Mouse (Mus musculus) forebrain, embryonic 15.5 days (tissue): ENCODE measurements around the gene Cbl. TPM values are rescaled to one million over a fixed set of nuclear protein-coding genes. Genes with fewer than 3 reads are reported as not detected.

Experiments used
- ATAC-seq: fragments of 200-750 bp; cut with Nextera tagmentation; replicated peaks from 2 replicates; pipeline ENCODE4 v1.8.0; 2017; ENCODE audit warnings: mild to moderate bottlenecking, moderate TSS enrichment, moderate library complexity
- H3K27ac ChIP-seq: fragments of 300-500 bp; sonication (generic); replicated peaks from 2 replicates; pipeline ENCODE4 v1.5.1; 2015; ENCODE audit warnings: mild to moderate bottlenecking, inconsistent platforms
- H3K27me3 ChIP-seq: fragments of 300-500 bp; sonication (generic); 2 replicates; pipeline ENCODE4 v1.6.1; 2015; ENCODE audit warnings: inconsistent platforms
- H3K36me3 ChIP-seq: fragments of 300-500 bp; sonication (generic); 2 replicates; pipeline ENCODE4 v1.6.1; 2015; ENCODE audit warnings: mild to moderate bottlenecking, inconsistent platforms
- H3K4me1 ChIP-seq: fragments of 300-500 bp; sonication (generic); 2 replicates; pipeline ENCODE4 v1.6.1; 2015; ENCODE audit warnings: inconsistent platforms
- H3K4me2 ChIP-seq: fragments of 300-500 bp; sonication (generic); replicated peaks from 2 replicates; pipeline ENCODE4 v1.6.1; 2015; ENCODE audit warnings: mild to moderate bottlenecking, inconsistent platforms
- H3K4me3 ChIP-seq: fragments of 300-500 bp; sonication (generic); 2 replicates; pipeline ENCODE4 v1.5.1; 2015; ENCODE audit warnings: mild to moderate bottlenecking, inconsistent platforms
- H3K9ac ChIP-seq: fragments of 300-500 bp; sonication (generic); replicated peaks from 2 replicates; pipeline ENCODE4 v1.6.1; 2015; ENCODE audit warnings: mild to moderate bottlenecking, inconsistent platforms
- H3K9me3 ChIP-seq: fragments of 300-500 bp; sonication (generic); 2 replicates; pipeline ENCODE4 v1.6.1; 2016; ENCODE audit warnings: inconsistent platforms
- WGBS: fragments of 180-500 bp; shearing (Covaris S2); methylation state at CpG from one replicate; pipeline ENCODE4 v1.1.7; 2015; ENCODE audit warnings: mixed read lengths; 5-methylcytosine and 5-hydroxymethylcytosine counted together
- polyA plus RNA-seq: library from polyadenylated mRNA; unstranded; fragments of >200 nt; fragmentation: Nextera tagmentation; extraction: Ambion mirVana; gene quantifications from 2 replicates; pipeline ENCODE4 v1.2.1, GENCODE M21; 2015

Gene Cbl
- polyA plus RNA-seq = 25.7 and 26.4 TPM in 2 replicates

DNA sequence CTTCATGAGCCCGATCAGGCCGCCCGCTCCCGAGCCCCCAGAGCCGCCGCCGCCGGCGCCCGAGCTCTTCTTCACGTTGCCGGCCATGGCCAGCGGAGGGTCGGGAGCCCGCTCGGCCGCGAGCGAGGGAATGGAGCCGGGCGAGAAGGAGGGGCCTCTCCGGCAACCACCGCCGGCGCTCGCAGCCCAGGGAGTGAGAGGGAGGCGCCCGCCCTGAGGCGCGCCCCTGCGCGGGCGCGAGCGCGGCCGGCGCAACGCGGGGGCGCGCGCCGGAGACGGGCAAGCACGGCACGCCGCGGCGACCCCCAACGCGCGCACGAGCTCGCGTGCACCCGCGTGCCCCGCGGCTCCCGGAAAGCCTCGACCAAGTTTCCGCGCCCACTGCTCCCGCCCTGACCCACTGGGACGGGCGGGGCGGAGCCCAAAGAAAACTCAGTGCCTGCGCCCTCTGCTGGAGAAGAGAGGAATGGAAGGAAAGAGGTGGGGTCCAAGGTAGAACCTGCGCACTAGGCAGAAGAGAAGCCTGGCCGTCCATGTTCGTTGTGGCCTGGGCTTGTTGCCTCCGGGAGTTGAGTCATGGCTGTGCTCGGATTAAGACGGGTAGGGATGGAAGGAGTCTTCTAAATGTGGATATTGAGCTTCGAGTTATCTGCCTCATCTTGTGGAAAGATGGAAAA is at the start of gene Cbl:
Cbl (minus strand) TSS at position 248 of the 677 bp plus-strand sequence.
- WGBS = under 1% methylated on average over 59 of the region's 76 CpGs

DNA sequence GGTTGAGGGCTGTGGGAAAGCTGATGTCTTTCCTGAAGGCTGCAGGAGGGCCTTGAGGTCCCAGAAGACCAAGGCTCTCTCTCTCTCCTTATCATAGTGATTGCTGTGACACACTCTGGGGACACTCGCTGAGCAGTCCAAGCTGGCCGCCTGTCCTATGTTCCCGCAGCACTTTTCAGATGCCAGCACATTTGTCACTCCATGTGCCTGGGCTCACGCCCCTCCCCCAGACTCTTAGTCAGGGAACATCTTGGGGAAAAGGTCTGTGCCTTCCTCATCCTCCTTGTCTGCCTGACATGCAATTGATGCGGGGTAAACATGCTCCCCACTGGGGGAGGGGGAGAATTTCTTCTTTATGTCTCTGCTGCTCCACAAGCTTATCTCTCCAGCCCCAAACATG is 49.3 kb upstream of the Cbl start:
- H3K27ac ChIP-seq = no peak overlapping the region
- 80% methylated on average over 5 of the region's 5 CpGs for WGBS

More for the DNA sequence above, at the start of gene Cbl:
- peaks cover 29% of the 10 kb centered on the region for H3K4me1 ChIP-seq
- H3K4me2 ChIP-seq = peak within 1 kb of the TSS; percentile 54
- H3K27ac ChIP-seq = peak within 1 kb of the TSS; percentile 93
- peak within 1 kb of the TSS; percentile 82 for H3K9ac ChIP-seq
- peak within 1 kb of the TSS; percentile 59 for H3K4me3 ChIP-seq
- H3K27me3 ChIP-seq = no peaks in the 10 kb centered on the region
- H3K36me3 ChIP-seq = no peaks in the 10 kb centered on the region
- no peaks in the 10 kb centered on the region for H3K9me3 ChIP-seq
- peak; percentile 95 for ATAC-seq

DNA sequence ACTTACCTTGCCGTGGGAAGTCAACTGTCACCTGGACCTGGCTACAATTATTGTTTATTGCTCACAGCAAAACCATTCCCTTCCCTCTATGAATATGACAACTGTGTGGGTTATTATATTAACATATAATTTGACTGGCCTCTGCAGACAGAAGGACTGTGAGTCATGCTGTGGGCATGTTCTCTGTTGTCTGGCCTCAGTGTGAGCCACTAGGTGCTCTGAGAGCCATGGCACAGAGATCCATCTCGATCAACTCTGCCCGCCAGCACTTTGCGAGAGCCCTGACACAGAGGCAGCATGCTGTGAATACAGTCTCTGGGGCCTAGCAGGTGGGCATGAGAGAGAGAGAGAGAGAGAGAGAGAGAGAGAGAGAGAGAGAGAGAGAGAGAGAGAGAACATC is 36.1 kb upstream of the Cbl start:
- peaks cover 19% of the 10 kb centered on the region for H3K4me1 ChIP-seq
- H3K9me3 ChIP-seq = no peaks in the 10 kb centered on the region
- no peak for ATAC-seq
- H3K27me3 ChIP-seq = no peaks in the 10 kb centered on the region
- no peak overlapping the region for H3K4me2 ChIP-seq
- H3K9ac ChIP-seq = no peak overlapping the region
- no peak overlapping the region for H3K27ac ChIP-seq
- peaks cover 15% of the 10 kb centered on the region for H3K36me3 ChIP-seq
- WGBS = 85% methylated on average over 4 of the region's 4 CpGs
- H3K4me3 ChIP-seq = no peak overlapping the region

More for the DNA sequence above, 49.3 kb upstream of the Cbl start:
- Histone ChIP-seq H3K9ac (no peak overlapping the region), H3K4me1 (peaks cover 12% of the 10 kb centered on the region), H3K4me2 (no peak overlapping the region), H3K4me3 (no peak overlapping the region), H3K27me3 (no peaks in the 10 kb centered on the region), H3K36me3 (peaks cover 25% of the 10 kb centered on the region; the same call in 1 of the 2 replicates), H3K9me3 (no peaks in the 10 kb centered on the region)
- ATAC-seq = no peak

DNA sequence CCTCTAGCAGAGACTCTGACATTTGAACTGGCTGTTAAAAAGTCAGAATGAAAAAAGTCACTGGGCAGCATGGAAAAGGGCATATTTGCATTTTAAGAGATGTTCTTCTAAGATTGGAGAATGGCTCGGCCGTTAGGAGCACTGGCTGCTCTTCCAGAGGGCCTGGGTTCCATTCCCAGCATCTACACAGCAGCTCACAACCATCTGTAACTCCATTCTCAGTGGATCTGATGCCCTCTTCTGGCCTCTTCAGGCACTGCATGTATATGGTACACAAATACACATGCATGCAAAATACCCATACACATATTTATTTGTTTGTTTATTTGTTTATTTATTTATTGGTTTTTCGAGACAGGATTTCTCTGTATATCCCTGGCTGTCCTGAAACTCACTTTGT is 35.2 kb upstream of the Cbl start:
- Histone ChIP-seq H3K9me3 (no peaks in the 10 kb centered on the region), H3K36me3 (peaks cover 8% of the 10 kb centered on the region; the same call in 1 of the 2 replicates), H3K4me1 (peaks cover 19% of the 10 kb centered on the region), H3K27ac (no peak overlapping the region), H3K27me3 (no peaks in the 10 kb centered on the region), H3K4me2 (no peak overlapping the region), H3K4me3 (no peak overlapping the region), H3K9ac (no peak overlapping the region)
- 91% methylated on average over 3 of the region's 3 CpGs for WGBS
- ATAC-seq = no peak

DNA sequence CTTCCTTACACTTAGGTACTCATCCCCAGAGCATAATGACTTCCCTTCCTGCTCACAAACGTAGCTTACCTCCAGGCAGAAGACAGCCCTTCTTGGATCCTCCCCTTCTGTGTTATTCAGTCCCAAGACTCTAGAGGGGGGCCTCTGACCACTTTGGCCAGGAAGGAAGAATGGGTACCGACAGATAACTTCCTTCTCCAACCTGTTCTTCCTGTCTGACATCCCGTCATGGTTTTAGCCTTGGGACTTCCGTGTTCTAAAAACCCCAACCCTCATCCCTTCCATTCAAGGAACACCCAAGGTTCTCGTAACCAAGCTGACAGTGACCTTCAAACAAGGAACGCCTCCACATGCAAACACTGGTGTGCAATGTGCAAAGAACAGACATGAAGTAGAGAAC is 34.6 kb upstream of the Cbl start, which contains the start of gene Nlrx1:
Nlrx1 (minus strand) TSS at position 168 of the 400 bp plus-strand sequence.
- Histone ChIP-seq H3K27ac (peak within 1 kb of the TSS; percentile 72), H3K36me3 (peaks cover 3% of the 10 kb centered on the region; the same call in 1 of the 2 replicates), H3K9me3 (no peaks in the 10 kb centered on the region), H3K27me3 (no peaks in the 10 kb centered on the region), H3K9ac (peak within 1 kb of the TSS; percentile 69), H3K4me3 (peak within 1 kb of the TSS; percentile 45), H3K4me2 (peak within 1 kb of the TSS; percentile 76), H3K4me1 (peaks cover 19% of the 10 kb centered on the region)
- WGBS = 90% methylated on average over 6 of the region's 6 CpGs
- no peak for ATAC-seq

DNA sequence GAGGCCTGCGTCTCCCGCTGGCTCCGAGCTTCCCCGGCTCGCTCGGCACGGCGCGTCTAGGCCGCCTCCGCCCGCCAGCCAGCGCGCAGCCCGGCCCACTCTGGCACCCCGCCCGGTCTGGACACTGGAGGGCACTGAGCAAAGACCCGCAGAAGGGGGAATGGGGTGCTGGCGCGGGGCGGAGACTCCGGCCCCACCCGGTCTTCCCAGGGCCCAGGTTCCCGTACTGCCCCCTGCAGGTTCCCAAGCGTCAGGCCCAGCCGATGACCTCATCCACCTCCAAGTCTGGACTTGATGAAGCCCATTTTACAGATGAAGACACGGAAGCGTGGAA is 34.1 kb upstream of the Cbl start:
- H3K4me1 ChIP-seq = peaks cover 19% of the 10 kb centered on the region
- ATAC-seq = peak; percentile 86
- no peaks in the 10 kb centered on the region for H3K36me3 ChIP-seq
- H3K27me3 ChIP-seq = no peaks in the 10 kb centered on the region
- H3K4me2 ChIP-seq = peak overlapping the region; percentile 76
- no peaks in the 10 kb centered on the region for H3K9me3 ChIP-seq
- WGBS = 5% methylated on average over 27 of the region's 28 CpGs
- H3K4me3 ChIP-seq = peak overlapping the region; percentile 45
- H3K27ac ChIP-seq = peak overlapping the region; percentile 72
- peak overlapping the region; percentile 69 for H3K9ac ChIP-seq

DNA sequence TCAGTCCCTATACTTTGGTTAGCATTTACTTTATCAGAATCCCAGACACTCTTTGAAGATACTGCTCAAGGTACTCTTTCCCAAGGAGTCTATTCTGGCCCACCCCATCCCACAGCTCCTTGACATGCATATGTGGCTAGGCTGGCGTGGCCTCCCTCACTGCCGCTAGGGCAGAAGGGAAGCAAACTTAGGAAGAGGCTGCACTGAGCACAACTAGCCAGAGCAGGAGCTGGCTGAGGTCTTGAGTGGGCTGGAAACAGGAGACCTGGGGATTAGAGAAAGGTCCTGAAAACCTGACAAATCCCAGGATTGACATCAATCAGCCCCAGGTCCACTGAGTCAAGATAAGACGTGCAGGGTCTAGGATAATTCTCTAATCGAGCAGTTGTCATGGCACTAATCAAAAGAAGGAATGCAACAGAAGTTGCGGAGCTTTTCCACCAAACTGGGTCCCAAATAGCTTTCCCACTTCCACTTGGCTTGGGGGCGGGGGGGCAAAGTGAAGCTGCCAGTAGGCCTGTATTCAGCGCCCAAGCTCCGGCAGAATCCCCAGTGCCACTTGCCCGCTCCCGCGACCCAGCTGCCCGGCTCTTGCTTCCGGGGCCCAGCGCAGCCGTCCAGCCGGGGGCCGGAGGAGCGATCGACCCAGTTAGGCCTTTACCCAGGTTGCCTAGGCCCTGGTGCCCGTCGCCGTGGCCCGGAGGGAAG is 33.6 kb upstream of the Cbl start:
- 5% methylated on average over 22 of the region's 23 CpGs for WGBS
- no peaks in the 10 kb centered on the region for H3K36me3 ChIP-seq
- H3K4me1 ChIP-seq = peaks cover 19% of the 10 kb centered on the region
- H3K27me3 ChIP-seq = no peaks in the 10 kb centered on the region
- peak overlapping the region; percentile 45 for H3K4me3 ChIP-seq
- H3K4me2 ChIP-seq = peak overlapping the region; percentile 76
- peak; percentile 45 for ATAC-seq
- peak overlapping the region; percentile 69 for H3K9ac ChIP-seq
- H3K9me3 ChIP-seq = no peaks in the 10 kb centered on the region
- peak overlapping the region; percentile 72 for H3K27ac ChIP-seq

DNA sequence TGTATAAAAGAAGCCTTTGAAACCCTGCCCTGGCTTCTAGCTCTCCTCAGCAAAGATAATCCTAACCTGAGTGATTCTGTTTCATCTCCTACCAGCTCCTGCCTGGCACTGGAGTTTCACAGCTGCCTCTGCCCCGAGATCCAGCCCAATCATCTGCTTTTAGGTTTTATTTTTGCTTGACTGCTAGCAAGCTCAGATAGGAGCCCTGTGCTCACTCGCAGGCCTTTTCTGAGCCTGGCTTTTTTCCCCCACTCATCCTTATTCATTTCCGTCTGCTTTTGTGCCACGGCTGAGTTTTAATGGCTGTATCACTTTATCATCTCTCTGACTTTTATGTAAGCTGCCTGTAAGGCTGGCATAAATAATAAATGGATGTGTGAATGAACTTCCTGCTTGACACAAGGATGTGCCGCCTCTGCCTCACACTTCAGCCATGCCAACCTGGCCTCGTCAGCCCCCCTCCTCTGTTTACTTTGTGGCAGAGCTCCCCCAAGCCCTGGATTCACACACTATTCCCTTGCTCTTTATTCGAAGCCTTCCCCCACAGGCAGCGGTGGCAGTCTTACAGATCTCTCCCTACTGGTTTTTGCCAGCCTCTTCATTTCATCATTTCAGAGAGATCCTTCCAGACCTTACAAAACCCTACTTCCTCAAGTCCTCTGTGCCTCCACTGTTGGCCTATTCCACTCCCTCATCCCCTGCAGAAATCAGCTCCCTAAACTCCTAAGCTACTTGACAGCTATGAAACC is 32.8 kb upstream of the Cbl start:
- Histone ChIP-seq H3K36me3 (no peaks in the 10 kb centered on the region), H3K9me3 (no peaks in the 10 kb centered on the region), H3K4me1 (peaks cover 19% of the 10 kb centered on the region), H3K27ac (peak overlapping the region; percentile 27), H3K27me3 (no peaks in the 10 kb centered on the region), H3K4me2 (peak overlapping the region; percentile 76; the same call in 1 of the 2 replicates), H3K9ac (no peak overlapping the region), H3K4me3 (no peak overlapping the region)
- ATAC-seq = no peak
- whole genome bisulfite sequencing = 50% methylated on average over 8 of the region's 8 CpGs

DNA sequence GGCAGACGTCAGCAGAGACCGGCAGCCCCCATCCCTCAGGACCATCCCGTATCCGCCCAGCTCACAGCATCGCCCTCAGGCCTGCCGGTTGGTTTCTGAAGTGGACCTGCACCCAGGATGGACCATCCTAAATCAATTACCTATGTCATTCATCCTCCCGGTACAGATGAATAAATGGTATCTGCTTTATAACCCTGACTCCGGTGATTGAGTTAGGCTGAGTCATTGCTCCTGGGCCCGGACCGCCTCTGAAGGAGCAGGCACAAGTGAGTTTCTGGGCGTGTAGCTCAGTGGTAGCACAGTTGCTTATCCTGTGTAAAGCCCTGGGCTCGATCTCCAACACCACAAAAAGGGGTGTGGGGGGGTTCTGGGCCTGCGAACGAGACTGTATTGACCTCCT is 27.5 kb upstream of the Cbl start:
- H3K27ac ChIP-seq = no peak overlapping the region
- 87% methylated on average over 14 of the region's 14 CpGs for WGBS
- no peaks in the 10 kb centered on the region for H3K27me3 ChIP-seq
- no peaks in the 10 kb centered on the region for H3K9me3 ChIP-seq
- no peak overlapping the region for H3K4me2 ChIP-seq
- H3K36me3 ChIP-seq = no peaks in the 10 kb centered on the region
- no peak overlapping the region for H3K9ac ChIP-seq
- no peaks in the 10 kb centered on the region; the same call in 1 of the 2 replicates for H3K4me1 ChIP-seq
- no peak overlapping the region for H3K4me3 ChIP-seq
- no peak for ATAC-seq

DNA sequence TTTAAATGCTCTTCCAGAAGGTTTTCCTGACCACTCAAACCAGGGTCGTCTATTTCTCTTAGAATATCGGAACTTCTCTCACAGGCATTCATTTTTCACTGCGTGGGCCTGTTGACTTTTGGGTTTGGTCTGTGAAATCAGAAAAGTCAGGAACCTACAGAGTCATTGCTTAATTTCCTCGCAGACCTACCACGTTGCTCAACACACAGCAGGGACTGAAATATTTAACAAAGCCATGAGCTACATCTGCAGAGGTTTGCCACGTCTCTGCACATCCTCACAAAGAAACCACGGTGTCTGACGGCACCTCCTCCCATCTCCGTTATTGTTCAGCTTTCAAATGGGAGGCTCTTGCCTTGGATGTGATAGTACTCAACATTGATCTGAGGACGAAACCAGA is 25.2 kb upstream of the Cbl start:
- Histone ChIP-seq H3K4me1 (peaks cover 15% of the 10 kb centered on the region), H3K27ac (no peak overlapping the region), H3K4me2 (no peak overlapping the region), H3K4me3 (no peak overlapping the region), H3K9me3 (no peaks in the 10 kb centered on the region), H3K9ac (no peak overlapping the region), H3K36me3 (no peaks in the 10 kb centered on the region), H3K27me3 (no peaks in the 10 kb centered on the region)
- ATAC-seq = no peak
- WGBS = 78% methylated on average over 10 of the region's 10 CpGs

DNA sequence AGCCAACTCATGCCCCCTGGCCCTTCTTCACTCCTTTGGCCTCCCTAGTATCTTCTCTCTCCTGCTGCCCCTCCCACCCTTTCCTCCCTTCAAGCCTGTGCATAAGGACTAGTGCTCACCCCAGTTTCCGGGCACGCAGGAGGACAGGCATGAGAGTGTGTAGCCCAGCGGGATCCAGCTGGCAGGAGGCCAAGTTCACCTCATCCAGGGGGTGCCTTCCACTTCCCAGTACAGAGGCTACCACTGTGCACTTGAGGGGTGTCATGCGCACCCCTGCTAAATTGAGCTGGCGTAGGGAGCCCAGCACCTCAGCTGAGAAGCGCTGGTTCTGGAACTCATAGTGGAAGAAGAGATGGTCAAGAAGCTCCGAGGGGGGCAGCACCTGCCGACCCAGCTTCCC is 22.4 kb upstream of the Cbl start:
- ATAC-seq = no peak; the same call in 1 of the 2 replicates
- H3K4me3 ChIP-seq = no peak overlapping the region
- H3K4me2 ChIP-seq = no peak overlapping the region
- H3K9me3 ChIP-seq = no peaks in the 10 kb centered on the region
- H3K9ac ChIP-seq = no peak overlapping the region
- peak overlapping the region; percentile 77 for H3K27ac ChIP-seq
- WGBS = 74% methylated on average over 8 of the region's 8 CpGs
- no peaks in the 10 kb centered on the region for H3K36me3 ChIP-seq
- no peaks in the 10 kb centered on the region for H3K27me3 ChIP-seq
- peaks cover 25% of the 10 kb centered on the region for H3K4me1 ChIP-seq

DNA sequence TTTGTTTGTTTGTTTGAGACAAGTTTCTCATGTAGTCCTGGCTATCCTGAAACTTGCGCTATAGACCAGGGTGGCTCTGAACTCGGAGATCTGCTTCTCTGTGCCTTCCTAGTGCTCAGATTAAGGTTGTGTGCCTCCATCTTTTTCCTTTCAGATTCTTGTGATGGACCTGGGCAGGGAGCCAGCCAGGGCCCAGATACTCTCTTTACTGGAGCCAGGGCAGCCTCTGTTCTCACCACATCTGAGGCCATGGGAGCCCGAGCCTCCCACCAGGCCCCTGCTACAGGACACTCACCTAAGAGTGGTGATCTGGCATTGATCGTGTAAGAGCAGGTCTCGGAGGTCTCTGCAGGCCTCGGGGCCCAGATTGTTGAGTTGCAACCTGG is 21.3 kb upstream of the Cbl start:
- WGBS = 26% methylated on average over 6 of the region's 6 CpGs
- Histone ChIP-seq H3K4me3 (no peak overlapping the region), H3K9ac (no peak overlapping the region), H3K4me2 (no peak overlapping the region), H3K27ac (peak overlapping the region; percentile 77), H3K36me3 (no peaks in the 10 kb centered on the region), H3K9me3 (no peaks in the 10 kb centered on the region), H3K4me1 (peaks cover 31% of the 10 kb centered on the region), H3K27me3 (no peaks in the 10 kb centered on the region)
- peak; percentile 49 for ATAC-seq
